Mouse (Mus musculus) MN1 (cell line): Measurements from ENCODE around the gene Gtdc1.

Experiments
- DNase-seq: peaks from one replicate; pipeline ENCODE4 v3.0.0-alpha.2; 2016; ENCODE audit warnings: low spot score

The Gtdc1 gene

GRCm38 (mm10) chr2:44927482-44927811, at the start of gene Gtdc1:
Gtdc1 (minus strand) TSS chr2:44927657.
- DNase-seq: no peak

- DNase-seq: no peak
Measured at GRCm38 (mm10) chr2:44977051-44977450, 49.6 kb upstream of the Gtdc1 start.

- no peak for DNase-seq
Measured at GRCm38 (mm10) chr2:44976484-44976883, 49.0 kb upstream of the Gtdc1 start.

GRCm38 (mm10) chr2:44973828-44974227, 46.4 kb upstream of the Gtdc1 start:
- DNase-seq: no peak

GRCm38 (mm10) chr2:44970087-44970646, 42.7 kb upstream of the Gtdc1 start:
- no peak for DNase-seq

GRCm38 (mm10) chr2:44969640-44970039, 42.2 kb upstream of the Gtdc1 start:
- no peak for DNase-seq

- DNase-seq: peak; percentile 59
Measured at GRCm38 (mm10) chr2:44969226-44969625, 41.8 kb upstream of the Gtdc1 start.

GRCm38 (mm10) chr2:44965834-44966555, 38.5 kb upstream of the Gtdc1 start:
- no peak for DNase-seq

GRCm38 (mm10) chr2:44962620-44963019, 35.2 kb upstream of the Gtdc1 start:
- DNase-seq: no peak

GRCm38 (mm10) chr2:44961192-44961591, 33.7 kb upstream of the Gtdc1 start:
- no peak for DNase-seq

- no peak for DNase-seq
Measured at GRCm38 (mm10) chr2:44960561-44960960, 33.1 kb upstream of the Gtdc1 start.

- DNase-seq: no peak
Measured at GRCm38 (mm10) chr2:44957329-44957797, 29.9 kb upstream of the Gtdc1 start.

- DNase-seq: no peak
Measured at GRCm38 (mm10) chr2:44956232-44956631, 28.8 kb upstream of the Gtdc1 start.

- DNase-seq: no peak
Measured at GRCm38 (mm10) chr2:44955506-44955905, 28.0 kb upstream of the Gtdc1 start.

- DNase-seq: no peak
Measured at GRCm38 (mm10) chr2:44954180-44954579, 26.7 kb upstream of the Gtdc1 start.

GRCm38 (mm10) chr2:44952830-44953422, 25.5 kb upstream of the Gtdc1 start:
- DNase-seq: no peak

- no peak for DNase-seq
Measured at GRCm38 (mm10) chr2:44951651-44952213, 24.3 kb upstream of the Gtdc1 start.

GRCm38 (mm10) chr2:44944689-44945088, 17.2 kb upstream of the Gtdc1 start:
- DNase-seq: no peak

- DNase-seq: peak; percentile 71
Measured at GRCm38 (mm10) chr2:44930951-44931350, 3.5 kb upstream of the Gtdc1 start.

- DNase-seq: no peak
Measured at GRCm38 (mm10) chr2:44928631-44929030, 1.2 kb upstream of the Gtdc1 start.

GRCm38 (mm10) chr2:44926683-44927481, 575 bp downstream of the Gtdc1 start:
- peak; percentile 96 for DNase-seq

- DNase-seq: no peak
Measured at GRCm38 (mm10) chr2:44926167-44926682, 1.2 kb downstream of the Gtdc1 start.
